Mouse (Mus musculus): ENCODE data around the gene Pbx1. TPM values are rescaled to one million over a fixed set of nuclear protein-coding genes. Genes with fewer than 3 reads are reported as not detected.

The Pbx1 gene
- polyA plus RNA-seq, 1 experiment: 39.3 TPM

DNA sequence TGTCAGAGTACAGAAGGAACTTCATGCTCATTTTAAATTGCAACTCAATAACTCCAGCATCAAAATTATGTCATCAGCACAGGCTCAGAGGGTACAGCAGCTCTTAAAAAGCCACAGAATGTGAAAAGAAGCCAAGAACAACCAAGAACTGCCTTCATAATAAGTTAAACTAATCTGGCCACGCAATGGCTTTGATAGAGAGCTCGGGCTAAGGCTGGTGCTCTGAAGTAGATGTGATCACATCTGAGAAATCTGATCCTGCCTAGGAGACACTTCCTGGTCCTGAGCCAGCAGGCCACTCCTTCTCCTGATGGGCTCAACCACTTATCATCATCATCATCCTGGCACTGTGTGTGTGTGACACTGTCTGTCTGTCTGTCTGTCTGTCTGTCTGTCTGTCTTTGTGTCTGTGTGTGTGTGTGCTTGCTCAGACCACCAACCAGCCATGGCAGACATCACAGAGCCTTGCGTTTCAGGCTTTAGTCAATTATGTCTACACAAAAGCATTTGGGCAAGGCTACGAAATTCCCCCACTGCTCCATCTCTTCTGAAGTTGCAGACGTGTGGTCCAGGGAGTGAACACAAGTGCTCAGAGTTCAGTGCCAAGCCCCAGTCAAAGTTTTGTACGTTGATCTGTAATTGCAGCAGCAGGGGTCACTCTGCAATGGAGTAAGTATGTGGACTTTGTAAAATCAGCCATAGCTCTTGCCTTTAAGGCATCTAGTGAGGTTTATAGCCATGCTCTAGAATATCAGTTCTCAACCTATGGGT, 203.1 kb downstream of the Pbx1 start:
- DNase-seq (ENCODE audit: low read depth): no peak

DNA sequence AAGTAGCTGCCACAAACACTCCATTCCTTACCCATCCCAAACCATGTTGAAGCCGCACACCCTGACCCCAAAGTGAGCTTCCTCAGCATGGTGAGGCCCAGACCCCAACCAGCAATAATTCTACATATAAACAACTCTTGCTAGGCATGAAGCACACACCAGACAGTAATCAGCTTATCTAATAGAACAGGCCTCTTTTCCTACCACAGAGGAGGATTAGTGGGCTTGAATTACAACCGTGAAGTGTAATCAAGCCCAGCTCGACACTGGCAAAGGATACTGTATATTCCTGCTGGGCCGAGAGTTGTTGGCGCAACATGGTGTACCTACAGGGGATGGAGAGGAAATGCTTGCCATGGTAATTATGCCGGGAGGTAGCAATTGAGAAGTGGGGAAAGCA, 205.9 kb downstream of the Pbx1 start:
- DNase-seq (ENCODE audit: low read depth): no peak

DNA sequence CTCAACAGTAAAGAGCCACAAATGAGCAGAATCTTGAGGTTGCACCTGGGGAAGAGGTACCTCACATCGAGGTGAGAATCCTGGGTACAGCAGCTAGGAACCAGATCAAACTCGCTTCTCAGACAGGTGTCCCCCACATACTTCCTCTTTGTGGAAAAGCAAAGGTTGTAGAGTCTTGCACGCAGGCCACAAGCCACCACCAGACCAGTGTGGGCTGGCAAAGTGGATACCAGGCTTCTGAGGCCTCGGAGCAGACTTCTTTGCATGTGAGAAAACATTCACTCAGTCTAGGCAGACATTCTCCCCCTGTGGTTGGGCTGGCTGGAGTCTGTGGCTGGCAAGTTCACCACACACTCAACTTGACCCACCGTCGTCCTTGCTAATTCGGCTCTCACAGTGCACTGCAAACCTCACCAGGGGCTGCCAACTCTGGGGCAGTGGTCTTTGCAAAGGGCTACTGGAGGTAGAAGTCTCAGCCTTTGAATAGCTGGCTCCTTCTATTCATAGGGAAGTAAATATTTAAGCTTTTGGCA, 206.4 kb downstream of the Pbx1 start:
- no peak for DNase-seq (ENCODE audit: low read depth)

DNA sequence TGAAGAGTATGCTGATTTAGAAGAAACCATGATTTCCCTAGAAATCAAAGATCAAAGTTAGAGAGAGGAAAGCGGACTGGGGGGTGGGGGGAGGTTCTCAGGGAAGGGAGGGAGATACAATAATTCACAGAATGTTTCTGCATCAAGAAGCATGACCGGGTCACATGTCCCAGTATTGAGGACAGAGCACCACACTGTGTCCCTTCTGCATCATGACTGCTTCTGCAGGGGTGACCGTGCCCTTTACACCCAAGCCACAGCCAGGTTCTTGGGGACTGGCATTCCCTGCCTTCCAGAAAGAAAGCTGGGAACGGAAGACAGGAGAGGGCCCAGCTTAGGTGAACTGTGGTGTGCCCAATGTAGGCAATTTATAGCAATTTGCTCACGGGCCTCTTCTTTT, 207.9 kb downstream of the Pbx1 start:
- no peak for DNase-seq (ENCODE audit: low read depth)

DNA sequence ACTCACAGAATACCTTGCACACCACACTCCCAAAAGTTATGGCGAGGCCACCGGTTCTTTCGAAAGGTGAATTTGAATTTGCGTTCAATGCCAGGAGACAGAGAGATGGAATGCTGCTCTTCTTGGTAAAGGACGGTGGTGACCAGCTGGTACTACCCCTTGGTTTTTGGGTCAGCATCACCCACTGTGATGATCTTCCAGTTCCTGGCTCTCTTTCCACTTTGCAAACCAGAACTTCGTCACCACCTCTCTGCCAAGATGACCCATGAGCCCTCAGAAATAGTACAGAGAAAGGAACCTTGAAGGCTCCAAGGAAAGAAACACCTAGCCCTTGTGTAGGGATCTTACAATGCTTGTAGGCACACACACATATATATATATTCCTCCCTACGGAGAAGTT, 209.3 kb downstream of the Pbx1 start:
- no peak for DNase-seq (ENCODE audit: low read depth)

DNA sequence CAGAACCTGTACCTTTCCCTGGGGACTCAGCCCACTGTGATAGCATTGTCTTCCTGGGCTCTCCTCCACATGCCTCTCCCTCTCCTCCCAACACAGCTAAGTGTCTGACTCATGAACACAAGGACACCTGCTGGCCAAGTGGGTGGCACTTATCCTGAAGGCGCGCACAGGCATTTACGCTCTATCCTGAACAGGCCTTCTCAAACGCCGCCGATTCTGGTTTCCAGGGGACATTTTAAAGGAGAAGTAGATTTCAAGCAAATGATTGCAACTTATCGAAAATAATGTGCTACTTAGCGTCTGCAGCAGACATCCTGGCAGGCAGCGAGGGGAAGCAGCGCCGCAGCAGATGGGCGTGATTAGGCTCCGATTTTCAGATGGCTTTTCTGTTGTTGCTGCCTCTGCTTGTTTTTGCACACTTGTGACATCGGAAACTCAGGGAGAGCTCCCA, 211.0 kb downstream of the Pbx1 start:
- DNase-seq (ENCODE audit: low read depth): no peak

DNA sequence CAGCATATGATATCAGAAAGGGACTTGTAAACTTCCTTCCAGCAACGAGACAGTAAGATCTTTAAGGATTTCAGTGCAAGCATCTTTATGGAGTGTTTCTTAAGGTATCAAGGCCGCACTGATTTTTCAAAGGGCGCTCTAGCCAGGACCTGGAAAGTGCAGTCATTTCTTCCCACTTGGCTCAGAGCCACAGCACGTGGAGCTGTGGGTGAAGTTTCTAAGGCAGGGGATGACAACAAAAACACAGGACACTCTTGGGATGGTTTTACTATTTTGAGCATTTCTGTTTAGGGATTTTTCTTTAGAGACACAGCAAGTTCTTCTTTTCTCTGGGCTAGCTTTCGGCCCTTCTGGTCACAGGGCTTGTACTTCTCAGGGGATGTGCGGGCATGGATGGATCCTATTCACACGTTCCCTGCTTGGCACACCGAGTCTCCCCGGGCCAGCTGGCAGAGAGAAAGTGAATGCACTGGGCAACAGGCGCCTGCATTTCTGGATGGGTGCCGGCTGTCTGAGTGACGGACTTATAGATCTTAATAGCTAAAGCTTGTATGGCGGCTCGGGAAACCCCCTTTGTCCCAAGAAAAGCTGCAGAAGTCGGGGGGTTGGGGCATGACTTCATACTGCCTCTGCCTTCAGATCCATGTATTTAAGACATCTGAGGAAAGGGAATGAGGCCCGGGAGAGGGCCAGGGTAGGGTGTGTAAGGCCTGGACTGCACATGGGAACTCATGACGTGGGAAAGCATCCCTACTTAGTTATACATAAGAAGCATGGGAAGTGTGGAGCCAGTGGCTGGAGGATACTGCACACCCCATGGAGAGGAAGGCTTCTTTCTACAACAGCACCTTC, 215.9 kb downstream of the Pbx1 start:
- no peak for DNase-seq (ENCODE audit: low read depth)

DNA sequence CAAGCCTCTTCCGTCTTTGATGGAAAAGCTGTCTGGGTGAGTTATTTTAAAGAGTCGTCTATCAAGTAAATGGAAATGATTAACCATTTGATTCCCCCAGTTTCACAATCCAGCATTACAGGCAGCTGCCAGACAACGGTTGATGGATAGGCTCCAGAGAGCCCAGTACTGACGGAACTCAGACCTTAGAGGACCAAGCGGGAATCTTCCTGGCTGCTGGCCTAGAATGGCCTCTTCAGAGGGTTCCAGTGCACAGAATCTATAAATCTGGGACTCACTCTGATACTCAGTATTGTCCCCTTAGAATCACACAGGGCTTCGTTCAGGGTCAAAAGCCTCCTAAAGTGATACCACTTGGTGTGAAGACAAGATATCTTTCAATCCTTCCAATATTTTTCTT, 216.6 kb downstream of the Pbx1 start:
- no peak for DNase-seq (ENCODE audit: low read depth)

DNA sequence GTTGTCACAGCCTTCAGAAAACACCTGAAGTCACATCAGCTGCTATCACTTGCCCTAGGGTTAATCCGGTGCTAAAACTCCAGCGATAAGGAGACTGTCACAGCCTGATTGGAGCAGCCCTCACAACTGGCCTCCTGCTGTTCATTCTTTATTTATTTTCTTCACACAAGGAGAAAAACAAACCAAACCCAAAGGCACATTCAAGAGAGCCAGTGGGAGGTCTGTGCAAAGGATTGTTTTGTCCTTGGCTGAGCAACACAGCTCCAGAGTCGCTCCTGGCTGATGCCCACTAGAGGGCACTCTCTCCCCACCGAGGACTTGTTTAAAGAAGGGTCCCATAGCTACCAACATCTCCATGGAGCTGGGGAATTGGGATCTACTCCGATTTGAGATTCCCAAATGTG, 218.0 kb downstream of the Pbx1 start:
- DNase-seq (ENCODE audit: low read depth): no peak

DNA sequence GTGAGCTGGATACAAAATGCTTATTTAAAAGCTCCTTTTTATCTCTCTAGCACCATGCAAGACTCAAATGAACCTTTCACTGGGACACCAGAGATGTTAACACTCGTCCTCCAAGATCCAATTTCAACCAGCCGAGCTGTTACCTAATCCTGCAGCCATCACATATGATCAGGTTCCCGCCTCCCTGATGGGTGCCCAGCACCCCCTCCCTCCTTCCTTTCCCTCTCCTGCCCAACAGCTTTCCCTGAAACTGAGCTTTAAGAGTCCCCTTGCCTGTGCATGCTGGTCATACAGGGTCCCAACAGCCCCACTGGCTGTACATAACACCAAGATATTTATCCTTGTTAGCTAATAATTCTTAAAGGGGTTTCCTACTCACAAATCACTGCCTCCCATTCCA, 218.5 kb downstream of the Pbx1 start:
- no peak for DNase-seq (ENCODE audit: low read depth)

DNA sequence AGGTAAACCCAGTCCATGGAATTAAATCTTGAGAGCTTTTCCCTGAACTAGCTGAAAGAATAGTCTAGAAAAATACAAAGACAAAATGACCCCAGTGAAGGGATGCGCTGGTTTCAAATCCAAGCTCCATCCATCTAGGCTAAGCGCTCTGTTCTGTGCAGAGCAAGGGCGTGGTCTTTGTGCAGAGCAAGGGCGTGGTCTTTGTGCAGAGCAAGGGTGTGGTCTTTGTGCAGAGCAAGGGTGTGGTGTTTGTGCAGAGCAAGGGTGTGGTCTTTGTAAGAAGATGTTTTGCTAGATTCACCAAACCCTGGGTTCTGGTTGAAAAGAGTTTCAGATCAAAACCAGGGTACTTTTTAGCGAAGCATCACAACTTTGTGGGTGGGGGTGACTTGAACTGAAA, 221.7 kb downstream of the Pbx1 start:
- DNase-seq (ENCODE audit: low read depth): no peak

DNA sequence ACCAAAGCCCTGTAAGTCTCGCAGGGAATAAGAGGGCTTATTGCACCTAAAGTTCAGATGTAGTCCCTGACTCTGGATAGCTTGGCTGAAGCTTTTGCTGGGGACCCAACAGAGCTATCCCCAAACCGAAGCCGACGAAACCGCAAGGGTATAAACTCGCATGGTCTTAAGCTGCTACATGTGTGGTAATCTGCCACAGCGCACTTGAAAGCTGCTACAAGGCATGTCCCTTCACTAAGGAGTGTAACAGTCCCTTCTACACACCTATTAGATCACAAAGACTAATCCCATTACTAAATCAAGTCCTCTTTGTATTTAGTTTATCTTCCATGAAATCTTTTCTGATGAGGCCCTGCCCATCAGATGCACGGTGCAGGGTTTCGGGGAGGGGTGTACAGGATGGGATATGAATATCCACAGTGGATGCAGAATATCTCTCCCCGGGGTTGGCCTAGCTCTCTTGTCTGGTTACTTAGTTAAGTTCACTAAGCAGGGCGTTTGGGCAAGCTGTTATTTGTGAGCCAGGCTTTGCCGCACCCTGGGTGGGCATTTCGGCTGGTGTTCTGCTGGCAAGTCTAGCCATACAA, 231.4 kb downstream of the Pbx1 start:
- no peak for DNase-seq (ENCODE audit: low read depth)

DNA sequence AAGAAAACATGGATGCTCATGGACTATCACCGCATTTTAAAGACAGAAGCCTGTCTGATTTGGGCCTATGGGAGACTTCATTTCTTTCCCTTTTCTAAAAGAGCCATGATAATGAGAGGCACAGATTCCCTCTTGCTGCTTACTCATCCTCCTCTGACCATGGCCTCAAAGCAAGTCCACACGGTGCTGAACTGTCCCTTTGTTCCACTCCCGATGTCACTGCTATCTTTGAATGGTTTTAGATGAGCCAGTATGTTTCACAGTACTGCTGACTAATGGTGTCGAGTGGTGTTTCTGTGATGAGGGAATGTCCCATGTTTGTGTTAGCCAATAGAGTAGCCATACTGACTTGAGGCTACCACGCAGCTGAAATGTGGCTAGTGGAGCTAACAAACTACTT, 233.8 kb downstream of the Pbx1 start:
- DNase-seq (ENCODE audit: low read depth): no peak

DNA sequence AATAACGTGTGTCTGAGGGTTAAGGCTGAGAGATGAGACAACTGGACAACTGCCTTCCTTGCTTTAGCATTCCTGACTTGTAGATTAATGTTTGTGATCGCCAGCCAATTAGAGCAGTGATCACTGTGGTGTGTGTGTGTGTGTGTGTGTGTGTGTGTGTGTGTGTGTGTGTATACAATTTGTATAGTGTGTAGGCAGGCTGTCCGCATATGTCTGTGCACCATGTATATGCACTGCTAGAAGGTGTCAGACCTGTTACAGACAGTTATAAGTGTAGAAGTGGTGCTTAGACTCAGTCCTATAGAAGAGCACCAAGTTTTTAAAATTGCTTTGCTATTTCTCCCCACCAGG, 234.2 kb downstream of the Pbx1 start:
- DNase-seq (ENCODE audit: low read depth): no peak

DNA sequence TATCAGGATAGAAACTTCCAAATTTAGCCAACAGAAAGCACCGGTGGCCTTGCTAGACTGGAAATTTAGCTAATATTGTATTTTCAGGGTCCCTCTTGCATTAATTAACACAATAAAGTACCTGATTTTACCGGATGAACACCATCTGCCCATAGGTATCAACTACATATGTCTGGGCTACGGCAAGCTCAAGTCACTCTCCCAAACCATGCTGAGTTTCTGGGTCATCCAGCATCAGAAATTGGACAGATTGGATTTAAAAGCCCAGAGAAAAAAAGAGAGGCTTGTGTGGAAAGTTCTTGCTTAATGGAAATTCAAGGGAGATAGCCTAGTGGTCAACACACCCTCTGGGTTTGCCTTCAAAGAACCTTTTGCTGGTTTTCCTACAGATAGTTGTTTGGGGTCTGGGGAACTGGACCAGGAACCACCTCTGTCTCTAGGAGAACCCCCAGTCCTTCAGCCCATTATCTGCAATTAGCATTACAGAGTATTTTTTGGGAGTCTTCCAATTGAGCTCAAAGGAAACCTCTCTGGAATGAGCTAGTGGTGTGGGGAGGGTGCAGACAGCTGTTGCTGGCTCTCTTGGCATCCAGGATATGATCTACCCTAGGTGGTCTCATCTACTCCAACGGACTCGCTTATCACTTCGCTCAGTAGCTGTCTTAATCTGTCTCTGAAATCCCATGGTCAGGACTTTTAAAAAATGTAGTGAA, 234.7 kb downstream of the Pbx1 start:
- DNase-seq (ENCODE audit: low read depth): no peak

DNA sequence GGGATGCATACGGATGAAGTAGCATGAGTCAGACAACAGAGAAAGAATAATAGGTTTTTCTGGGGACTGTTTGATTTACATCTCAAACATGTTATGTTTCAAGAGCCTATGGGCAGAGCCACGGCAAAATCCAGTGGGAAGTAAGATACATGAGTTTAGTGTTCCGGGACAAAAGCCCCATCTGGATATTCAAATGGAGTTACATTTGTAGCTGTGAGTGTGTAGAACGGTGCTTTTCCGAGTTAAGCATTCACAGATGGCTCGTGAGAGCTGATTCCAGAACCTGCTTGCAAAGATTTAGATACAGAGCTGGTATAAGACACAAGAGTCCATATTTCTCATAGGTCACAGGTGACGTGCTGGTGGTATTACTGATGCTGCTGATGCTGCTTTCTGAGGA, 238.7 kb downstream of the Pbx1 start:
- DNase-seq (ENCODE audit: low read depth): no peak

DNA sequence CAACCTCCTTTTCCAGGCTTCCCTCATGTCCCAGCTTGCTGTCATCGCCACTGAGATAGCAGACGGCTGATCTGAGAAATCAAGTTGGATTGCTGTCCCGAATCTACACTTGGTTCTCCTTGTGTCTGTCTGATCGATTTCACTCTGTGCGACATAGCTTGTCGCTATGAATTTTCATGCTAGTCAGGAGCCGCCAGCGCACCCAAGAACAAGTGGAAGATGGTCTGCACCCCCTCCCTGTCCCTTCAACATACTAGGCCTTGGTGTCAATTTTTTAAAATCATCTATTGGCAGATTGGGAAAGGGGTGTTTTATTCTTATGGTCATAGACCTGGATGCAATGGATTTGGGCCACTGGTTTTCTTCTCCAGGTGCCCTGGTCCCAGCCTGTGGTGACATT, 249.3 kb downstream of the Pbx1 start:
- DNase-seq (ENCODE audit: low read depth): no peak

DNA sequence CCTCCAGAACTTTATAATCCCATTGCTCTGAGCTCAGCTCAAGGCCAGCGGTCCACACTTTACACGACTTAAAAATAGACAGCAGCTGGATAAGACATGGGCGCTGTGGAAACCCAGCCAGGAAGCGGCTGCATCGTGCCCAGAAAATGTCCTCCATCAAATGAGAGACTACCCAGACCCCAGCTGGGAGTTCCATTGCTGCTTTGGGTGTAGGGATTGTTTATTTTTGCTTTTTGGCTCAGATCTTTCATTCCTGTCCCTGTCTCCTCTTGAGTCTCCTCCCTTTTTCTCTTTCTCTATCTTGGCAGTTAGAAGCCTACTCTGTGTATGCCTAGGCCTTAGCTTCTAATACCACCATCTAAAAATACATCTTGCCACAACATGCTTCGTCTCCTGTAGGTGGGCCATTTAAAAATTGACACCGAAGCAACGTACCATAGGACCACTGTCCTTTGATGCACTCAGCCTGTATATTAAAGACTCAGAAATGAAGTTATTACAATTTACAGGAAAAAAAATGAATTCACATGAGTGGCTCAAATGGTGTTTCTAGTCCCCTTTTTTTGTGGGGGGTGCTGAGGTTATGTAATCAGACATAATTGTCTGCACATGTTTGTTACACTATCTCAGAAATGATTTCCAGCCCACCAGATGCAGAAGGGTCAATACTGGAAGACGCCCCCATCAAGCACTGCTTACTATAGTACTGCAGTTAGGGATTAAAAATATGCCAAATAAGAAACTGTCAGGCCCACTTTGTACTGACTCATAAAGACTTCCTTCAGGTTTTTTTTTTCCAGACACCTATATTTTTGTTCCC, 251.2 kb downstream of the Pbx1 start:
- DNase-seq (ENCODE audit: low read depth): no peak

DNA sequence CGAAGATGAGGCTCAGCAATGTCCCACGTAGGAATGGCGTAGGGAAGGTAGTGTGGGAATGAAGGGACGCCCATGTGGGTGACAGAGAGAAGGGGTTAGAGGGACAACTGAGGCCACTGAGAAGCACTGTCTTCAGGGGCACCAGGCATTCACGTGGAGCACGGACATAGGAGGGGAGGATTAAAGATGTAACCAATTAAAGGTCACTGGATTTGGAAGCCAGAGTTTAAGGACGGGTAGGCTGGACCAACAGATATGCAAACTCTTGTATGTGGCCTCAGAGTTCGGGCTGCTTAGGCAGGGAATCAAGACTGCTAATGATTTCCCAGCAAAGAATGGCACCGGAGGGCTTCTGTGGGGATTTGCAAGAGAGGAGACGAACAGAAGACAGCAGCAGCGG, 252.4 kb downstream of the Pbx1 start:
- no peak for DNase-seq (ENCODE audit: low read depth)

DNA sequence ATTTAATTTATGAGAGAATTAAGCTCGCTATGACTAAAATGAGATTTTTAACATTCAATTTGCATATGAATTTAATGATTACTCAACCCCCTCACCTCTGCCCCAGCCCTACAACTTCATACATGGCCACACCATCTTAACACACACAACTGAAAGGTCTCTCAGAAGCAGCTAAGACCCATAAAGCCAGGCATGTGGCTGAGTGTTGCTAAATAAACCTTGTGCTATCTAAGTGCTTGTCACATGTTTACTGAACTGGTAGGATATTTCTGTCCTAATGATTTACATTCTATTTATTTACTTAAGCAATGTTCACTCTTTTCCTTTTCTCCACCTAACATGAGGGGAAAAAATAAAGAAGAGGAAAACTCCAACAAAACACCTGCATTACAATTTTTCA, 253.5 kb downstream of the Pbx1 start:
- no peak for DNase-seq (ENCODE audit: low read depth)

DNA sequence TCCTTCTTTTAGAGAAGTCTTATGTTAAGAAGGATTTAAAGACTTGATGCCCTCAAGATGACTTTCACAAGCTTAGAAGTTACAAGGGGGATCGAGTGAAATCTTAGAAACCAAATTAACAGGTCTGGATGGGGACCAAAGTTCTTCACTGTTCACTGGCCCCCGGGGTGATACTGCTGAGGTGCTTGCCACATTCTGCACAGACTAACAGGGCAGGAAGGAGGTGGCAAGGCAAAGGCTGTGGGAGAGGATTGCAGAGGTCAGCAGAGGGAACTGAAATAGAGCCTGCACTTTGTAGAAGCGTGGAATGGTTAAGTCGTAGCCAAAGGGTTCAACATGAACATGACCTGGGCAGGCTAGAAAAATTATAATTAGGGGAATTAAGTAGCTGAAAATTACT, 256.5 kb downstream of the Pbx1 start:
- DNase-seq (ENCODE audit: low read depth): peak; percentile 20
